Mouse (Mus musculus) c-Kit-negative CD71-positive TER-119-positive erythroid progenitor cells, embryonic 14.5 days (primary cell): ENCODE data around the gene Dnmt3a.

Experiments used
- DNase-seq: peaks from one replicate; pipeline ENCODE4 v3.0.0-alpha.2; 2013; ENCODE audit warnings: low read depth, low spot score

Gene Dnmt3a

GRCm38 (mm10) chr12:3805852-3806251 is at the start of gene Dnmt3a:
Dnmt3a (plus strand) TSS chr12:3806007.
- DNase-seq, result no peak

GRCm38 (mm10) chr12:3756216-3756615 is 49.6 kb upstream of the Dnmt3a start:
- no peak for DNase-seq

GRCm38 (mm10) chr12:3758127-3758526 is 47.7 kb upstream of the Dnmt3a start:
- no peak for DNase-seq

- no peak for DNase-seq
Measured at GRCm38 (mm10) chr12:3759419-3759818, 46.4 kb upstream of the Dnmt3a start.

GRCm38 (mm10) chr12:3760876-3761590 is 44.8 kb upstream of the Dnmt3a start:
- DNase-seq, result no peak

- no peak for DNase-seq
Measured at GRCm38 (mm10) chr12:3761591-3762295, 44.1 kb upstream of the Dnmt3a start.

- DNase-seq, result no peak
Measured at GRCm38 (mm10) chr12:3764191-3764804, 41.5 kb upstream of the Dnmt3a start.

- DNase-seq, result no peak
Measured at GRCm38 (mm10) chr12:3767360-3767759, 38.4 kb upstream of the Dnmt3a start.

GRCm38 (mm10) chr12:3768391-3768790 is 37.4 kb upstream of the Dnmt3a start:
- DNase-seq, result no peak

GRCm38 (mm10) chr12:3770546-3770945 is 35.3 kb upstream of the Dnmt3a start:
- DNase-seq, result no peak

- no peak for DNase-seq
Measured at GRCm38 (mm10) chr12:3771080-3771479, 34.7 kb upstream of the Dnmt3a start.

- DNase-seq, result no peak
Measured at GRCm38 (mm10) chr12:3773643-3774042, 32.2 kb upstream of the Dnmt3a start.

GRCm38 (mm10) chr12:3776015-3776414 is 29.8 kb upstream of the Dnmt3a start:
- DNase-seq, result no peak

- no peak for DNase-seq
Measured at GRCm38 (mm10) chr12:3777682-3778081, 28.1 kb upstream of the Dnmt3a start.

- DNase-seq, result no peak
Measured at GRCm38 (mm10) chr12:3778286-3778685, 27.5 kb upstream of the Dnmt3a start.

- no peak for DNase-seq
Measured at GRCm38 (mm10) chr12:3779639-3780038, 26.2 kb upstream of the Dnmt3a start.

- no peak for DNase-seq
Measured at GRCm38 (mm10) chr12:3780405-3780891, 25.4 kb upstream of the Dnmt3a start.

GRCm38 (mm10) chr12:3780931-3781471 is 24.8 kb upstream of the Dnmt3a start:
- DNase-seq, result no peak

GRCm38 (mm10) chr12:3781482-3781881 is 24.3 kb upstream of the Dnmt3a start:
- DNase-seq, result peak; percentile 27

- no peak for DNase-seq
Measured at GRCm38 (mm10) chr12:3783196-3783825, 22.5 kb upstream of the Dnmt3a start.

- DNase-seq, result no peak
Measured at GRCm38 (mm10) chr12:3784258-3784657, 21.5 kb upstream of the Dnmt3a start.

- DNase-seq, result no peak
Measured at GRCm38 (mm10) chr12:3784729-3785128, 21.1 kb upstream of the Dnmt3a start.
